Mouse (Mus musculus): ENCODE measurements around the gene Ppp1r1a. TPM values are rescaled to one million over a fixed set of nuclear protein-coding genes. Genes with fewer than 3 reads are reported as not detected.
A peak's percentile ranks its signal among the peaks of the same experiment; 100 is the strongest.

Gene Ppp1r1a
- polyA plus RNA-seq, 1 experiment from 2014 or later, result 160 TPM

- ATAC-seq, result peak; percentile 79
- WGBS, result under 1% methylated on average over 15 of the region's 15 CpGs
- H3K9me3 ChIP-seq (replicated peaks; ENCODE audit: control insufficient read depth, low read length, poor library complexity, severe bottlenecking), result no peaks in the 10 kb centered on the region
Observed at GRCm38 (mm10) chr15:103503251-103503600, 34.6 kb downstream of the Ppp1r1a start.

GRCm38 (mm10) chr15:103502435-103503250 is 35.2 kb downstream of the Ppp1r1a start, which contains the start of gene Pde1b:
Gene Pde1b, plus strand, starts transcription at chr15:103503034.
- H3K9me3 ChIP-seq (replicated peaks; ENCODE audit: control insufficient read depth, low read length, poor library complexity, severe bottlenecking), result no peaks in the 10 kb centered on the region
- H3K4me1 ChIP-seq (ENCODE audit: control insufficient read depth, insufficient read depth, low read length), result peaks cover 40% of the 10 kb centered on the region
- peak; percentile 84 for ATAC-seq
- H3K27ac ChIP-seq (ENCODE audit: low read length), result peak within 1 kb of the TSS; percentile 84
- H3K4me2 ChIP-seq (ENCODE audit: low read length), result peak within 1 kb of the TSS; percentile 83
- WGBS, result 1% methylated on average over 41 of the region's 63 CpGs
- peak within 1 kb of the TSS; percentile 75 for H3K9ac ChIP-seq (ENCODE audit: low read depth, low read length)
- H3K36me3 ChIP-seq (ENCODE audit: control insufficient read depth, insufficient read depth, low read length), result no peaks in the 10 kb centered on the region
- peak within 1 kb of the TSS; percentile 70 for H3K4me3 ChIP-seq (ENCODE audit: low read depth, low read length)
- no peaks in the 10 kb centered on the region for H3K27me3 ChIP-seq (ENCODE audit: control insufficient read depth, insufficient read depth, low read depth, low read length)

More at GRCm38 (mm10) chr15:103503251-103503600, 34.6 kb downstream of the Ppp1r1a start:
- Histone ChIP-seq H3K27ac (ENCODE audit: low read length) (peak overlapping the region; percentile 84), H3K27me3 (ENCODE audit: control insufficient read depth, insufficient read depth, low read depth, low read length) (no peaks in the 10 kb centered on the region), H3K9ac (ENCODE audit: low read depth, low read length) (peak overlapping the region; percentile 75), H3K4me2 (ENCODE audit: low read length) (peak overlapping the region; percentile 83), H3K4me1 (ENCODE audit: control insufficient read depth, insufficient read depth, low read length) (peaks cover 38% of the 10 kb centered on the region), H3K4me3 (ENCODE audit: low read depth, low read length) (peak overlapping the region; percentile 70), H3K36me3 (ENCODE audit: control insufficient read depth, insufficient read depth, low read length) (no peaks in the 10 kb centered on the region)

GRCm38 (mm10) chr15:103501186-103501585 is 36.6 kb downstream of the Ppp1r1a start:
- H3K9ac ChIP-seq (ENCODE audit: low read depth, low read length), result no peak overlapping the region
- no peak overlapping the region for H3K4me3 ChIP-seq (ENCODE audit: low read depth, low read length)
- no peaks in the 10 kb centered on the region for H3K36me3 ChIP-seq (ENCODE audit: control insufficient read depth, insufficient read depth, low read length)
- H3K27me3 ChIP-seq (ENCODE audit: control insufficient read depth, insufficient read depth, low read depth, low read length), result no peaks in the 10 kb centered on the region
- 70% methylated on average over 2 of the region's 2 CpGs for WGBS
- H3K27ac ChIP-seq (ENCODE audit: low read length), result no peak overlapping the region
- ATAC-seq, result no peak
- peaks cover 30% of the 10 kb centered on the region for H3K4me1 ChIP-seq (ENCODE audit: control insufficient read depth, insufficient read depth, low read length)
- no peaks in the 10 kb centered on the region for H3K9me3 ChIP-seq (replicated peaks; ENCODE audit: control insufficient read depth, low read length, poor library complexity, severe bottlenecking)
- H3K4me2 ChIP-seq (ENCODE audit: low read length), result no peak overlapping the region

GRCm38 (mm10) chr15:103500723-103501122 is 37.1 kb downstream of the Ppp1r1a start:
- Histone ChIP-seq H3K9ac (ENCODE audit: low read depth, low read length) (no peak overlapping the region), H3K36me3 (ENCODE audit: control insufficient read depth, insufficient read depth, low read length) (no peaks in the 10 kb centered on the region), H3K4me1 (ENCODE audit: control insufficient read depth, insufficient read depth, low read length) (peaks cover 26% of the 10 kb centered on the region), H3K27me3 (ENCODE audit: control insufficient read depth, insufficient read depth, low read depth, low read length) (no peaks in the 10 kb centered on the region), H3K4me2 (ENCODE audit: low read length) (no peak overlapping the region), H3K27ac (ENCODE audit: low read length) (no peak overlapping the region), H3K4me3 (ENCODE audit: low read depth, low read length) (no peak overlapping the region), H3K9me3 (replicated peaks; ENCODE audit: control insufficient read depth, low read length, poor library complexity, severe bottlenecking) (no peaks in the 10 kb centered on the region)
- no peak for ATAC-seq
- WGBS, result 63% methylated on average over 1 of the region's 1 CpGs

- WGBS, result 27% methylated on average over 3 of the region's 3 CpGs
- Histone ChIP-seq H3K4me3 (ENCODE audit: low read depth, low read length) (no peak overlapping the region), H3K36me3 (ENCODE audit: control insufficient read depth, insufficient read depth, low read length) (no peaks in the 10 kb centered on the region), H3K27me3 (ENCODE audit: control insufficient read depth, insufficient read depth, low read depth, low read length) (no peaks in the 10 kb centered on the region), H3K27ac (ENCODE audit: low read length) (no peak overlapping the region), H3K9ac (ENCODE audit: low read depth, low read length) (no peak overlapping the region), H3K4me2 (ENCODE audit: low read length) (no peak overlapping the region), H3K4me1 (ENCODE audit: control insufficient read depth, insufficient read depth, low read length) (peaks cover 9% of the 10 kb centered on the region), H3K9me3 (replicated peaks; ENCODE audit: control insufficient read depth, low read length, poor library complexity, severe bottlenecking) (no peaks in the 10 kb centered on the region)
- ATAC-seq, result no peak
Observed at GRCm38 (mm10) chr15:103498157-103498556, 39.6 kb downstream of the Ppp1r1a start.

GRCm38 (mm10) chr15:103496204-103497140 is 41.3 kb downstream of the Ppp1r1a start:
- Histone ChIP-seq H3K27ac (ENCODE audit: low read length) (no peak overlapping the region), H3K9ac (ENCODE audit: low read depth, low read length) (no peak overlapping the region), H3K9me3 (replicated peaks; ENCODE audit: control insufficient read depth, low read length, poor library complexity, severe bottlenecking) (no peaks in the 10 kb centered on the region), H3K4me2 (ENCODE audit: low read length) (no peak overlapping the region), H3K4me1 (ENCODE audit: control insufficient read depth, insufficient read depth, low read length) (peaks cover 5% of the 10 kb centered on the region; the same call in 1 of the 2 replicates), H3K36me3 (ENCODE audit: control insufficient read depth, insufficient read depth, low read length) (no peaks in the 10 kb centered on the region), H3K4me3 (ENCODE audit: low read depth, low read length) (no peak overlapping the region), H3K27me3 (ENCODE audit: control insufficient read depth, insufficient read depth, low read depth, low read length) (no peaks in the 10 kb centered on the region)
- 77% methylated on average over 10 of the region's 10 CpGs for WGBS
- ATAC-seq, result no peak

GRCm38 (mm10) chr15:103488336-103488735 is 49.5 kb downstream of the Ppp1r1a start:
- no peak for ATAC-seq
- Histone ChIP-seq H3K27ac (ENCODE audit: low read length) (no peak overlapping the region), H3K36me3 (ENCODE audit: control insufficient read depth, insufficient read depth, low read length) (no peaks in the 10 kb centered on the region), H3K27me3 (ENCODE audit: control insufficient read depth, insufficient read depth, low read depth, low read length) (no peaks in the 10 kb centered on the region), H3K4me1 (ENCODE audit: control insufficient read depth, insufficient read depth, low read length) (peaks cover 11% of the 10 kb centered on the region), H3K9ac (ENCODE audit: low read depth, low read length) (no peak overlapping the region), H3K4me2 (ENCODE audit: low read length) (no peak overlapping the region), H3K9me3 (replicated peaks; ENCODE audit: control insufficient read depth, low read length, poor library complexity, severe bottlenecking) (no peaks in the 10 kb centered on the region), H3K4me3 (ENCODE audit: low read depth, low read length) (no peak overlapping the region)
- 54% methylated on average over 4 of the region's 4 CpGs for WGBS

- no peak overlapping the region for H3K9ac ChIP-seq (ENCODE audit: low read depth, low read length)
- no peak for ATAC-seq
- no peaks in the 10 kb centered on the region for H3K36me3 ChIP-seq (ENCODE audit: control insufficient read depth, insufficient read depth, low read length)
- 74% methylated on average over 1 of the region's 1 CpGs for WGBS
- H3K4me1 ChIP-seq (ENCODE audit: control insufficient read depth, insufficient read depth, low read length), result peaks cover 14% of the 10 kb centered on the region
- H3K4me2 ChIP-seq (ENCODE audit: low read length), result no peak overlapping the region
- H3K4me3 ChIP-seq (ENCODE audit: low read depth, low read length), result no peak overlapping the region
- H3K9me3 ChIP-seq (replicated peaks; ENCODE audit: control insufficient read depth, low read length, poor library complexity, severe bottlenecking), result no peaks in the 10 kb centered on the region
- no peaks in the 10 kb centered on the region for H3K27me3 ChIP-seq (ENCODE audit: control insufficient read depth, insufficient read depth, low read depth, low read length)
- H3K27ac ChIP-seq (ENCODE audit: low read length), result no peak overlapping the region
Observed at GRCm38 (mm10) chr15:103486658-103487057, 51.1 kb downstream of the Ppp1r1a start.
